Mouse (Mus musculus) midbrain, embryonic 16.5 days (tissue): ENCODE measurements around the gene Ccnd1. TPM values are rescaled to one million over a fixed set of nuclear protein-coding genes. Genes with fewer than 3 reads are reported as not detected.
A peak's percentile ranks its signal among the peaks of the same experiment; 100 is the strongest.

Experiments
- ATAC-seq: fragments of 200-750 bp; cut with Nextera tagmentation; 2 replicates; pipeline ENCODE4 v1.8.0; 2017; ENCODE audit warnings: moderate TSS enrichment
- H3K27ac ChIP-seq: fragments of 300-500 bp; sonication (generic); 2 replicates; pipeline ENCODE4 v1.5.1; 2014; ENCODE audit warnings: mild to moderate bottlenecking, low read length, mixed read lengths
- H3K27me3 ChIP-seq: fragments of 300-500 bp; sonication (generic); 2 replicates; pipeline ENCODE4 v1.6.1; 2014; ENCODE audit warnings: low read depth, low read length, mixed read lengths; ENCODE audit not compliant: control insufficient read depth, insufficient read depth
- H3K36me3 ChIP-seq: fragments of 300-500 bp; sonication (generic); 2 replicates; pipeline ENCODE4 v1.6.1; 2014; ENCODE audit warnings: mild to moderate bottlenecking, low read length, moderate library complexity, mixed read lengths; ENCODE audit not compliant: control insufficient read depth, insufficient read depth
- H3K4me1 ChIP-seq: fragments of 300-500 bp; sonication (generic); 2 replicates; pipeline ENCODE4 v1.6.1; 2014; ENCODE audit warnings: mild to moderate bottlenecking, low read length, mixed read lengths; ENCODE audit not compliant: control insufficient read depth, insufficient read depth
- H3K4me2 ChIP-seq: fragments of 300-500 bp; sonication (generic); 2 replicates; pipeline ENCODE4 v1.6.1; 2014; ENCODE audit warnings: mild to moderate bottlenecking, low read length, mixed read lengths
- H3K4me3 ChIP-seq: fragments of 300-500 bp; sonication (generic); 2 replicates; pipeline ENCODE4 v1.5.1; 2014; ENCODE audit warnings: low read depth, mild to moderate bottlenecking, low read length, moderate library complexity, mixed read lengths
- H3K9ac ChIP-seq: fragments of 300-500 bp; sonication (generic); 2 replicates; pipeline ENCODE4 v1.6.1; 2014; ENCODE audit warnings: low read depth, low read length, mixed read lengths
- H3K9me3 ChIP-seq: fragments of 300-500 bp; sonication (generic); replicated peaks from 2 replicates; pipeline ENCODE4 v1.6.1; 2014; ENCODE audit warnings: mild to moderate bottlenecking, low read length, mixed read lengths; ENCODE audit not compliant: control insufficient read depth, poor library complexity, severe bottlenecking
- WGBS: fragments of 180-500 bp; shearing (Covaris S2); extraction: QIAGEN DNeasy Blood & Tissue Kit; methylation state at CpG from one replicate; pipeline ENCODE4 v1.1.7; 2014; 5-methylcytosine and 5-hydroxymethylcytosine counted together
- polyA plus RNA-seq: library from polyadenylated mRNA; unstranded; fragments of >200 nt; fragmentation: Nextera tagmentation; extraction: Ambion mirVana; gene quantifications from 2 replicates; pipeline ENCODE4 v1.2.1, GENCODE M21; 2015

Ccnd1 gene
- polyA plus RNA-seq, 1 experiment from 2014 or later, result 21.5 TPM

GRCm38 (mm10) chr7:144927591-144927990 is 12.1 kb downstream of the Ccnd1 start:
- no peak for ATAC-seq
- H3K9ac ChIP-seq, result no peak overlapping the region
- H3K27me3 ChIP-seq, result no peaks in the 10 kb centered on the region
- H3K9me3 ChIP-seq, result no peaks in the 10 kb centered on the region
- no peaks in the 10 kb centered on the region for H3K4me1 ChIP-seq
- peaks cover 9% of the 10 kb centered on the region for H3K36me3 ChIP-seq
- H3K27ac ChIP-seq, result no peak overlapping the region
- 73% methylated on average over 2 of the region's 2 CpGs for WGBS
- H3K4me2 ChIP-seq, result no peak overlapping the region
- no peak overlapping the region for H3K4me3 ChIP-seq

- Histone ChIP-seq H3K27ac (no peak overlapping the region), H3K4me1 (peaks cover 11% of the 10 kb centered on the region), H3K9me3 (no peaks in the 10 kb centered on the region), H3K27me3 (no peaks in the 10 kb centered on the region), H3K4me3 (no peak overlapping the region), H3K4me2 (no peak overlapping the region), H3K36me3 (peaks cover 8% of the 10 kb centered on the region), H3K9ac (no peak overlapping the region)
- no peak for ATAC-seq
- WGBS, result 89% methylated on average over 1 of the region's 1 CpGs
Measured at GRCm38 (mm10) chr7:144918823-144919222, 20.9 kb downstream of the Ccnd1 start.

- ATAC-seq, result peak; percentile 94
- Histone ChIP-seq H3K9me3 (no peaks in the 10 kb centered on the region), H3K4me3 (peak within 1 kb of the TSS; percentile 91), H3K4me1 (peaks cover 11% of the 10 kb centered on the region), H3K4me2 (peak within 1 kb of the TSS; percentile 96), H3K36me3 (peaks cover 8% of the 10 kb centered on the region; the same call in 1 of the 2 replicates), H3K9ac (peak within 1 kb of the TSS; percentile 86), H3K27me3 (no peaks in the 10 kb centered on the region), H3K27ac (peak within 1 kb of the TSS; percentile 80)
- WGBS, result under 1% methylated on average over 55 of the region's 55 CpGs
Measured at GRCm38 (mm10) chr7:144914948-144915750, 24.6 kb downstream of the Ccnd1 start, which contains the start of gene LTO1. LTO1 (plus strand) TSS chr7:144915100.

- H3K9me3 ChIP-seq, result no peaks in the 10 kb centered on the region
- 8% methylated on average over 17 of the region's 17 CpGs for WGBS
- peaks cover 11% of the 10 kb centered on the region for H3K4me1 ChIP-seq
- H3K27me3 ChIP-seq, result no peaks in the 10 kb centered on the region
- peak; percentile 93 for ATAC-seq
- peak overlapping the region; percentile 86 for H3K9ac ChIP-seq
- peaks cover 6% of the 10 kb centered on the region; the same call in 1 of the 2 replicates for H3K36me3 ChIP-seq
- peak overlapping the region; percentile 91 for H3K4me3 ChIP-seq
- peak overlapping the region; percentile 80 for H3K27ac ChIP-seq
- H3K4me2 ChIP-seq, result peak overlapping the region; percentile 59
Measured at GRCm38 (mm10) chr7:144914296-144914947, 25.3 kb downstream of the Ccnd1 start.

- no peak overlapping the region for H3K27ac ChIP-seq
- no peaks in the 10 kb centered on the region; the same call in 1 of the 2 replicates for H3K36me3 ChIP-seq
- H3K9ac ChIP-seq, result no peak overlapping the region
- H3K4me1 ChIP-seq, result peaks cover 11% of the 10 kb centered on the region
- 64% methylated on average over 4 of the region's 4 CpGs for WGBS
- ATAC-seq, result no peak
- no peaks in the 10 kb centered on the region for H3K9me3 ChIP-seq
- no peak overlapping the region for H3K4me2 ChIP-seq
- H3K4me3 ChIP-seq, result no peak overlapping the region
- no peaks in the 10 kb centered on the region for H3K27me3 ChIP-seq
Measured at GRCm38 (mm10) chr7:144912897-144913296, 26.8 kb downstream of the Ccnd1 start.

GRCm38 (mm10) chr7:144911121-144911520 is 28.6 kb downstream of the Ccnd1 start:
- Histone ChIP-seq H3K4me1 (peaks cover 6% of the 10 kb centered on the region), H3K4me2 (no peak overlapping the region), H3K4me3 (no peak overlapping the region), H3K36me3 (no peaks in the 10 kb centered on the region), H3K27me3 (no peaks in the 10 kb centered on the region), H3K9me3 (no peaks in the 10 kb centered on the region), H3K9ac (no peak overlapping the region), H3K27ac (no peak overlapping the region)
- no peak for ATAC-seq
- 93% methylated on average over 1 of the region's 1 CpGs for WGBS

- Histone ChIP-seq H3K4me2 (peak overlapping the region; percentile 29; the same call in 1 of the 2 replicates), H3K4me1 (no peaks in the 10 kb centered on the region), H3K36me3 (no peaks in the 10 kb centered on the region), H3K27me3 (no peaks in the 10 kb centered on the region), H3K9ac (no peak overlapping the region), H3K27ac (no peak overlapping the region), H3K4me3 (no peak overlapping the region), H3K9me3 (no peaks in the 10 kb centered on the region)
- peak; percentile 68 for ATAC-seq
- 28% methylated on average over 7 of the region's 7 CpGs for WGBS
Measured at GRCm38 (mm10) chr7:144908705-144909104, 31.0 kb downstream of the Ccnd1 start.

- H3K4me2 ChIP-seq, result no peak overlapping the region
- no peak overlapping the region for H3K9ac ChIP-seq
- no peaks in the 10 kb centered on the region for H3K4me1 ChIP-seq
- no peak overlapping the region for H3K27ac ChIP-seq
- H3K36me3 ChIP-seq, result no peaks in the 10 kb centered on the region
- WGBS, result 16% methylated on average over 8 of the region's 8 CpGs
- H3K27me3 ChIP-seq, result no peaks in the 10 kb centered on the region
- no peak for ATAC-seq
- H3K9me3 ChIP-seq, result no peaks in the 10 kb centered on the region
- no peak overlapping the region for H3K4me3 ChIP-seq
Measured at GRCm38 (mm10) chr7:144907793-144908192, 31.9 kb downstream of the Ccnd1 start.
